Mouse (Mus musculus) embryonic fibroblast, embryonic 13.5 days (primary cell): ENCODE measurements around the gene Actn4. TPM values are rescaled to one million over a fixed set of nuclear protein-coding genes. Genes with fewer than 3 reads are reported as not detected.
A peak's percentile ranks its signal among the peaks of the same experiment; 100 is the strongest.

Source experiments
- H3K27ac ChIP-seq: 2 replicates; pipeline ENCODE4 v1.5.1; 2012; ENCODE audit warnings: low read length, control low read depth, inconsistent platforms; ENCODE audit not compliant: insufficient read depth
- H3K4me1 ChIP-seq: 2 replicates; pipeline ENCODE4 v1.6.1; 2011; ENCODE audit warnings: low read length; ENCODE audit not compliant: control insufficient read depth, insufficient read depth
- H3K4me3 ChIP-seq: 2 replicates; pipeline ENCODE4 v1.5.1; 2011; ENCODE audit warnings: mild to moderate bottlenecking, control low read depth, low read length; ENCODE audit not compliant: insufficient read depth
- CTCF ChIP-seq: IDR thresholded peaks from 2 replicates; pipeline ENCODE4 v1.5.1; 2011; ENCODE audit warnings: mild to moderate bottlenecking, control low read depth, low read length, moderate library complexity, borderline replicate concordance; ENCODE audit not compliant: insufficient read depth
- POLR2A ChIP-seq: IDR thresholded peaks from 2 replicates; pipeline ENCODE4 v1.6.1; 2011; ENCODE audit warnings: low read depth, mild to moderate bottlenecking, control low read depth, low read length, moderate library complexity
- polyA plus RNA-seq: library from polyadenylated mRNA; stranded (reverse); fragments of >200 nt; gene quantifications from 2 replicates; pipeline ENCODE4 v1.2.4, GENCODE M21; 2011; ENCODE audit warnings: low read depth; ENCODE audit not compliant: missing spikeins, insufficient read length

Actn4 gene
- polyA plus RNA-seq, 1 experiment = 446 TPM

GRCm38 (mm10) chr7:28985207-28985606 is 23.1 kb upstream of the Actn4 start:
- no peaks in the 10 kb centered on the region for H3K4me1 ChIP-seq
- TF ChIP-seq CTCF (no peak), POLR2A (no peak)
- H3K4me3 ChIP-seq = no peak overlapping the region
- no peak overlapping the region for H3K27ac ChIP-seq

- H3K4me3 ChIP-seq = no peak overlapping the region
- no peaks in the 10 kb centered on the region for H3K4me1 ChIP-seq
- no peak overlapping the region for H3K27ac ChIP-seq
- TF ChIP-seq CTCF (no peak), POLR2A (no peak)
These were observed 22.3 kb upstream of the Actn4 start for GRCm38 (mm10) chr7:28984452-28984851.

- H3K4me1 ChIP-seq = no peaks in the 10 kb centered on the region
These were observed 21.7 kb upstream of the Actn4 start for GRCm38 (mm10) chr7:28983849-28984248.

GRCm38 (mm10) chr7:28983141-28983564 is 21.0 kb upstream of the Actn4 start:
- Histone ChIP-seq H3K4me1 (no peaks in the 10 kb centered on the region), H3K27ac (no peak overlapping the region), H3K4me3 (no peak overlapping the region)
- TF ChIP-seq POLR2A (no peak), CTCF (no peak)

More at GRCm38 (mm10) chr7:28983849-28984248, 21.7 kb upstream of the Actn4 start:
- H3K4me3 ChIP-seq = no peak overlapping the region
- TF ChIP-seq CTCF = no peak
- TF ChIP-seq POLR2A = no peak
- H3K27ac ChIP-seq = no peak overlapping the region

GRCm38 (mm10) chr7:28982274-28983013 is 20.3 kb upstream of the Actn4 start:
- peak overlapping the region; percentile 56 for H3K4me3 ChIP-seq
- no peaks in the 10 kb centered on the region for H3K4me1 ChIP-seq
- peak overlapping the region; percentile 21; the same call in 1 of the 2 replicates for H3K27ac ChIP-seq
- TF ChIP-seq POLR2A (no peak), CTCF (no peak)

- Histone ChIP-seq H3K4me1 (no peaks in the 10 kb centered on the region), H3K4me3 (peak within 1 kb of the TSS; percentile 93), H3K27ac (peak within 1 kb of the TSS; percentile 50)
- TF ChIP-seq POLR2A (peak; percentile 97), CTCF (no peak)
These were observed 19.6 kb upstream of the Actn4 start, which contains the start of the genes Eif3k and Map4k1 for GRCm38 (mm10) chr7:28981651-28982273. Eif3k (minus strand) TSS chr7:28981864. Map4k1 (plus strand) TSS chr7:28982050.

- Histone ChIP-seq H3K4me1 (peaks cover under 1% of the 10 kb centered on the region; the same call in 1 of the 2 replicates), H3K27ac (no peak overlapping the region), H3K4me3 (no peak overlapping the region)
- no peak for TF ChIP-seq POLR2A
- TF ChIP-seq CTCF = no peak
These were observed 15.4 kb upstream of the Actn4 start for GRCm38 (mm10) chr7:28977556-28977955.

- H3K4me1 ChIP-seq = peaks cover 11% of the 10 kb centered on the region
- H3K27ac ChIP-seq = no peak overlapping the region
- TF ChIP-seq CTCF (no peak), POLR2A (no peak)
- H3K4me3 ChIP-seq = no peak overlapping the region
These were observed 10.9 kb upstream of the Actn4 start for GRCm38 (mm10) chr7:28973025-28973424.

- no peak overlapping the region for H3K4me3 ChIP-seq
- peaks cover 11% of the 10 kb centered on the region for H3K4me1 ChIP-seq
- TF ChIP-seq POLR2A (no peak), CTCF (peak; percentile 61)
- peak overlapping the region; percentile 38 for H3K27ac ChIP-seq
These were observed 10.4 kb upstream of the Actn4 start for GRCm38 (mm10) chr7:28972542-28972985.
